Mouse (Mus musculus): ENCODE data around the gene Dcaf11. TPM values are rescaled to one million over a fixed set of nuclear protein-coding genes. Genes with fewer than 3 reads are reported as not detected.

Gene Dcaf11
- total RNA-seq, 2 experiments from 2014 or later = 73.1 to 77.7 TPM

GRCm38 (mm10) chr14:55603633-55604576 is 44.1 kb downstream of the Dcaf11 start:
- intact Hi-C loops (cut with DNase I) = loop anchor here (2.0 kb wide), 1 partner anchor 31 kb away; the partner anchor contains the start of gene Ipo4
- peak; percentile 83 to 92 for DNase-seq (ENCODE audit: low spot score in 2 of 2)

GRCm38 (mm10) chr14:55604823-55605222 is 45.0 kb downstream of the Dcaf11 start:
- intact Hi-C loops (cut with DNase I) = loop anchor here (2.0 kb wide), 1 partner anchor 30 kb away; the partner anchor contains the start of gene Ipo4

GRCm38 (mm10) chr14:55605743-55606459 is 46.1 kb downstream of the Dcaf11 start:
- intact Hi-C loops (cut with DNase I) = loop anchor here (2.0 kb wide), 1 partner anchor 29 kb away; the partner anchor contains the start of gene Ipo4
- no peak for DNase-seq (ENCODE audit: low spot score in 2 of 2)

More at GRCm38 (mm10) chr14:55604823-55605222, 45.0 kb downstream of the Dcaf11 start:
- no peak for DNase-seq (ENCODE audit: low spot score in 2 of 2)

GRCm38 (mm10) chr14:55608339-55608738 is 48.5 kb downstream of the Dcaf11 start:
- no peak for DNase-seq (ENCODE audit: low spot score in 2 of 2)
- intact Hi-C loops (cut with DNase I) = no loop called here

GRCm38 (mm10) chr14:55613346-55613745 is 53.5 kb downstream of the Dcaf11 start:
- DNase-seq (ENCODE audit: low spot score in 2 of 2) = no peak
- intact Hi-C loops (cut with DNase I) = no loop called here

GRCm38 (mm10) chr14:55614565-55615178 is 54.9 kb downstream of the Dcaf11 start:
- no peak for DNase-seq (ENCODE audit: low spot score in 2 of 2)
- intact Hi-C loops (cut with DNase I) = no loop called here

GRCm38 (mm10) chr14:55615876-55616275 is 56.1 kb downstream of the Dcaf11 start:
- intact Hi-C loops (cut with DNase I) = no loop called here
- no peak for DNase-seq (ENCODE audit: low spot score in 2 of 2)

- DNase-seq (ENCODE audit: low spot score in 2 of 2) = no peak
- intact Hi-C loops (cut with DNase I) = no loop called here
Observed at GRCm38 (mm10) chr14:55616844-55617243, 57.0 kb downstream of the Dcaf11 start.

GRCm38 (mm10) chr14:55617822-55618221 is 58.0 kb downstream of the Dcaf11 start, which contains the start of gene Rec8:
TSS of gene Rec8 (plus strand) at chr14:55618037.
- intact Hi-C loops (cut with DNase I) = no loop called here
- DNase-seq (ENCODE audit: low spot score in 2 of 2) = peak in 1 of 2 experiments; percentile 19

- intact Hi-C loops (cut with DNase I) = no loop called here
- no peak for DNase-seq (ENCODE audit: low spot score in 2 of 2)
Observed at GRCm38 (mm10) chr14:55618486-55619195, 58.8 kb downstream of the Dcaf11 start.

Other genes with a start within 250 kb of the Dcaf11 start
- gene Dhrs4, start 81.2 kb upstream of the Dcaf11 start, total RNA-seq (2021) = 10 to 100 TPM; 15.2 to 15.4 TPM
- 10 to 100 TPM; 46.6 to 46.9 TPM for gene Carmil3, start 69.4 kb upstream of the Dcaf11 start, total RNA-seq (2021)
- 100 to 1,000 TPM; 180 to 216 TPM for gene Cpne6, start 49.6 kb upstream of the Dcaf11 start, total RNA-seq (2021)
- 1 to 10 TPM in 1 of 2 experiments, under 1 TPM in 1; 0.34 to 1.2 TPM for gene Nrl, start 35.0 kb upstream of the Dcaf11 start, total RNA-seq (2021)
- gene Pck2, start 19.7 kb upstream of the Dcaf11 start, total RNA-seq (2021) = 10 to 100 TPM; 20.2 to 25.3 TPM
- under 1 TPM in 1 of 2 experiments, not detected in 1; 0.89 TPM for gene A730061H03Rik, start 400 bp downstream of the Dcaf11 start, total RNA-seq (2021)
- not detected for gene Fitm1, start 15.6 kb downstream of the Dcaf11 start, total RNA-seq (2021)
- gene Psme1, start 18.1 kb downstream of the Dcaf11 start, total RNA-seq (2021) = 10 to 100 TPM; 39.4 to 45.3 TPM
- gene Emc9, start 25.3 kb downstream of the Dcaf11 start, total RNA-seq (2021) = 10 to 100 TPM; 38.1 to 41.5 TPM
- gene Psme2, start 31.1 kb downstream of the Dcaf11 start, total RNA-seq (2021) = 10 to 100 TPM; 35.2 to 47.9 TPM
- 10 to 100 TPM; 27.6 to 31.7 TPM for gene Rnf31, start 31.7 kb downstream of the Dcaf11 start, total RNA-seq (2021)
- 10 to 100 TPM in 1 of 2 experiments, 1 to 10 TPM in 1; 9.9 to 12.3 TPM for gene Irf9, start 43.6 kb downstream of the Dcaf11 start, total RNA-seq (2021)
- gene Rec8, start 58.0 kb downstream of the Dcaf11 start, total RNA-seq (2021) = 1 to 10 TPM; 2.2 to 3.7 TPM
- gene Ipo4, start 76.0 kb downstream of the Dcaf11 start, total RNA-seq (2021) = 100 to 1,000 TPM; 117 TPM
- 1 to 10 TPM; 3.9 to 4.7 TPM for gene Gm49378, start 77.9 kb downstream of the Dcaf11 start, total RNA-seq (2021)
- gene Tm9sf1, start 83.8 kb downstream of the Dcaf11 start, total RNA-seq (2021) = 10 to 100 TPM; 36.6 to 45.2 TPM
- 1 to 10 TPM in 1 of 2 experiments, under 1 TPM in 1; 0.30 to 1.1 TPM for gene Tssk4, start 90.2 kb downstream of the Dcaf11 start, total RNA-seq (2021)
- gene Mdp1, start 100.5 kb downstream of the Dcaf11 start, total RNA-seq (2021) = 10 to 100 TPM; 36.9 to 40.1 TPM
- 10 to 100 TPM; 22.1 to 24.8 TPM for gene Gmpr2, start 111.9 kb downstream of the Dcaf11 start, total RNA-seq (2021)
- 100 to 1,000 TPM; 325 to 348 TPM for gene Nedd8, start 112.1 kb downstream of the Dcaf11 start, total RNA-seq (2021)
- 10 to 100 TPM; 12.9 to 14.8 TPM for gene Tinf2, start 121.8 kb downstream of the Dcaf11 start, total RNA-seq (2021)
- gene Tgm1, start 153.9 kb downstream of the Dcaf11 start, total RNA-seq (2021) = not detected
- 10 to 100 TPM; 45.6 to 45.8 TPM for gene Rabggta, start 162.3 kb downstream of the Dcaf11 start, total RNA-seq (2021)
- 10 to 100 TPM; 79.2 to 88.7 TPM for gene Dhrs1, start 185.7 kb downstream of the Dcaf11 start, total RNA-seq (2021)
- gene Nop9, start 185.7 kb downstream of the Dcaf11 start, total RNA-seq (2021) = 10 to 100 TPM; 12.7 to 14.0 TPM
- gene Cideb, start 198.5 kb downstream of the Dcaf11 start, total RNA-seq (2021) = 1 to 10 TPM; 1.6 to 2.3 TPM
- under 1 TPM; 0.25 to 0.32 TPM for gene Ltb4r2, start 201.4 kb downstream of the Dcaf11 start, total RNA-seq (2021)
- gene Ltb4r1, start 206.0 kb downstream of the Dcaf11 start, total RNA-seq (2021) = under 1 TPM; 0.25 to 0.39 TPM
- 1 to 10 TPM; 3.8 to 7.1 TPM for gene Adcy4, start 224.1 kb downstream of the Dcaf11 start, total RNA-seq (2021)
- gene Ripk3, start 228.9 kb downstream of the Dcaf11 start, total RNA-seq (2021) = under 1 TPM in 1 of 2 experiments, not detected in 1; 0.96 TPM